Mouse (Mus musculus) MEL (cell line): Measurements from ENCODE around the gene Sgpp1. TPM values are rescaled to one million over a fixed set of nuclear protein-coding genes. Genes with fewer than 3 reads are reported as not detected.
A peak's percentile ranks its signal among the peaks of the same experiment; 100 is the strongest.

Experiments
- DNase-seq: peaks from one replicate; pipeline ENCODE4 v3.0.0; 2011; ENCODE audit warnings: low read depth, low spot score
- H3K27ac ChIP-seq: 2 replicates; pipeline ENCODE4 v1.5.1; 2012; ENCODE audit warnings: low read depth, mild to moderate bottlenecking, control low read depth, low read length, moderate library complexity; ENCODE audit not compliant: control insufficient read depth
- H3K27me3 ChIP-seq, 2 experiments: fragments of 150-350 bp in 1 of 2; sonication (generic) in 1 of 2; 2 replicates each; pipeline ENCODE4 v1.6.1; 2012; ENCODE audit warnings: low read length in 2 of 2, mild to moderate bottlenecking in 2 of 2, improper control_type of control experiment in 1 of 2, moderate library complexity in 1 of 2; ENCODE audit not compliant: insufficient read depth in 2 of 2, control insufficient read depth in 1 of 2
- H3K36me3 ChIP-seq, 2 experiments: 2 replicates each; pipeline ENCODE4 v1.6.1; 2012 to 2014; ENCODE audit warnings: low read length in 2 of 2, improper control_type of control experiment in 1 of 2, inconsistent platforms in 1 of 2, mild to moderate bottlenecking in 1 of 2; ENCODE audit not compliant: insufficient read depth in 2 of 2, control insufficient read depth in 1 of 2
- H3K4me1 ChIP-seq, 2 experiments: fragments of 150-350 bp in 1 of 2; sonication (generic) in 1 of 2; 2 replicates each; pipeline ENCODE4 v1.6.1; 2012; ENCODE audit warnings: low read length in 2 of 2, improper control_type of control experiment in 1 of 2, mild to moderate bottlenecking in 1 of 2; ENCODE audit not compliant: insufficient read depth in 2 of 2, control insufficient read depth in 1 of 2
- H3K4me3 ChIP-seq, 2 experiments: fragments of 150-350 bp in 1 of 2; sonication (generic) in 1 of 2; 2 replicates each; pipeline ENCODE4 v1.5.1; 2012; ENCODE audit warnings: low read depth in 2 of 2, low read length in 2 of 2, mild to moderate bottlenecking in 2 of 2, moderate library complexity in 2 of 2, control low read depth in 1 of 2, improper control_type of control experiment in 1 of 2; ENCODE audit not compliant: control insufficient read depth in 1 of 2, insufficient read depth in 1 of 2
- H3K79me2 ChIP-seq: 2 replicates; pipeline ENCODE4 v1.6.1; 2012; ENCODE audit warnings: mild to moderate bottlenecking, low read length, moderate library complexity; ENCODE audit not compliant: control insufficient read depth, poor library complexity, insufficient read depth
- H3K9ac ChIP-seq: 2 replicates; pipeline ENCODE4 v1.6.1; 2012; ENCODE audit warnings: low read depth, mild to moderate bottlenecking, control low read depth, low read length, moderate library complexity; ENCODE audit not compliant: control insufficient read depth, poor library complexity, severe bottlenecking
- H3K9me3 ChIP-seq: fragments of 150-350 bp; sonication (generic); replicated peaks from 2 replicates; pipeline ENCODE4 v1.6.1; 2012; ENCODE audit warnings: mild to moderate bottlenecking, low read length, improper control_type of control experiment, moderate library complexity; ENCODE audit not compliant: insufficient read depth
- CHD1 ChIP-seq: IDR thresholded peaks from 2 replicates; pipeline ENCODE4 v1.6.1; 2012; ENCODE audit warnings: low read depth, mild to moderate bottlenecking, inconsistent platforms, low read length, improper control_type of control experiment
- ELF1 ChIP-seq: IDR thresholded peaks from 2 replicates; pipeline ENCODE4 v1.6.1; 2014; ENCODE audit warnings: low read depth, mild to moderate bottlenecking, inconsistent platforms, low read length, improper control_type of control experiment, moderate library complexity
- EP300 ChIP-seq, 2 experiments: IDR thresholded peaks; 2 replicates each; pipeline ENCODE4 v1.6.1; 2011; ENCODE audit warnings: improper control_type of control experiment in 2 of 2, low read length in 2 of 2, low read depth in 1 of 2, mild to moderate bottlenecking in 1 of 2
- ETS1 ChIP-seq: IDR thresholded peaks from 2 replicates; pipeline ENCODE4 v1.6.1; 2012; ENCODE audit warnings: low read depth, mild to moderate bottlenecking, inconsistent platforms, low read length, improper control_type of control experiment, moderate library complexity
- GABPA ChIP-seq: IDR thresholded peaks from 2 replicates; pipeline ENCODE4 v1.6.1; 2012; ENCODE audit warnings: low read depth, mild to moderate bottlenecking, inconsistent platforms, low read length, improper control_type of control experiment, moderate library complexity
- HCFC1 ChIP-seq: IDR thresholded peaks from 2 replicates; pipeline ENCODE4 v1.6.1; 2012; ENCODE audit warnings: low read depth, mild to moderate bottlenecking, inconsistent platforms, low read length, improper control_type of control experiment, moderate library complexity
- JUND ChIP-seq: IDR thresholded peaks from 2 replicates; pipeline ENCODE4 v1.6.1; 2011; ENCODE audit warnings: low read depth, mild to moderate bottlenecking, improper control_type of control experiment, low read length
- MAX ChIP-seq: IDR thresholded peaks from 2 replicates; pipeline ENCODE4 v1.6.1; 2011; ENCODE audit warnings: low read length, improper control_type of control experiment
- MAZ ChIP-seq: IDR thresholded peaks from 2 replicates; pipeline ENCODE4 v1.6.1; 2012; ENCODE audit warnings: low read depth, mild to moderate bottlenecking, inconsistent platforms, low read length, improper control_type of control experiment
- MEF2A ChIP-seq: IDR thresholded peaks from 2 replicates; pipeline ENCODE4 v1.6.1; 2014; ENCODE audit warnings: low read depth, mild to moderate bottlenecking, inconsistent platforms, low read length, improper control_type of control experiment; ENCODE audit not compliant: poor library complexity, insufficient replicate concordance, severe bottlenecking; ENCODE audit errors: extremely low read depth
- MXI1 ChIP-seq: IDR thresholded peaks from 2 replicates; pipeline ENCODE4 v1.6.1; 2011; ENCODE audit warnings: mild to moderate bottlenecking, low read depth, low read length, improper control_type of control experiment
- MYB ChIP-seq: IDR thresholded peaks from 2 replicates; pipeline ENCODE4 v1.6.1; 2011; ENCODE audit warnings: mild to moderate bottlenecking, low read depth, low read length, improper control_type of control experiment
- NELFE ChIP-seq: IDR thresholded peaks from 2 replicates; pipeline ENCODE4 v1.6.1; 2011; ENCODE audit warnings: low read depth, low read length, improper control_type of control experiment
- POLR2A ChIP-seq, 2 experiments: IDR thresholded peaks; 2 replicates each; pipeline ENCODE4 v1.6.1; 2011 to 2012; ENCODE audit warnings: low read length in 2 of 2, mild to moderate bottlenecking in 2 of 2, control low read depth in 1 of 2, improper control_type of control experiment in 1 of 2, low read depth in 1 of 2, moderate library complexity in 1 of 2; ENCODE audit not compliant: control insufficient read depth in 1 of 2, insufficient read depth in 1 of 2, poor library complexity in 1 of 2
- POLR2AphosphoS5 ChIP-seq: IDR thresholded peaks from 2 replicates; pipeline ENCODE4 v1.6.1; 2012; ENCODE audit warnings: low read depth, borderline replicate concordance, mild to moderate bottlenecking, inconsistent platforms, low read length, moderate library complexity, mixed read lengths
- RCOR1 ChIP-seq: IDR thresholded peaks from 2 replicates; pipeline ENCODE4 v1.6.1; 2012; ENCODE audit warnings: low read depth, mild to moderate bottlenecking, inconsistent platforms, low read length, improper control_type of control experiment
- SIN3A ChIP-seq: IDR thresholded peaks from 2 replicates; pipeline ENCODE4 v1.6.1; 2012; ENCODE audit warnings: low read length, improper control_type of control experiment, inconsistent platforms
- TBP ChIP-seq: IDR thresholded peaks from 2 replicates; pipeline ENCODE4 v1.8.0; 2011; ENCODE audit warnings: low read depth, low read length, improper control_type of control experiment
- UBTF ChIP-seq: IDR thresholded peaks from 2 replicates; pipeline ENCODE4 v1.6.1; 2012; ENCODE audit warnings: low read depth, mild to moderate bottlenecking, inconsistent platforms, low read length, improper control_type of control experiment, moderate library complexity, borderline replicate concordance; ENCODE audit not compliant: insufficient read depth
- USF1 ChIP-seq: IDR thresholded peaks from 2 replicates; pipeline ENCODE4 v1.6.1; 2014; ENCODE audit warnings: low read depth, mild to moderate bottlenecking, inconsistent platforms, low read length, improper control_type of control experiment, moderate library complexity
- ZKSCAN1 ChIP-seq: IDR thresholded peaks from 2 replicates; pipeline ENCODE4 v1.6.1; 2012; ENCODE audit warnings: low read depth, mild to moderate bottlenecking, inconsistent platforms, low read length, improper control_type of control experiment, moderate library complexity
- ZMIZ1 ChIP-seq: IDR thresholded peaks from 2 replicates; pipeline ENCODE4 v1.6.1; 2012; ENCODE audit warnings: low read depth, mild to moderate bottlenecking, inconsistent platforms, low read length, improper control_type of control experiment, moderate library complexity
- ZNF384 ChIP-seq: IDR thresholded peaks from 2 replicates; pipeline ENCODE4 v1.6.1; 2012; ENCODE audit warnings: low read depth, mild to moderate bottlenecking, inconsistent platforms, low read length, improper control_type of control experiment
- polyA plus RNA-seq, 2 experiments: library from polyadenylated mRNA; stranded (reverse) in 1 of 2; unstranded in 1 of 2; fragments of >175 nt in 1 of 2; fragments of >200 nt in 1 of 2; gene quantifications; 2 replicates each; pipeline versions ENCODE4 v1.2.1 to v1.2.4; 2012; ENCODE audit warnings: low replicate concordance in 2 of 2, low read depth in 1 of 2; ENCODE audit not compliant: insufficient read length in 2 of 2, insufficient read depth in 1 of 2, missing spikeins in 1 of 2
- total RNA-seq: library from RNA; depleted of rRNA; stranded (reverse); fragments of 300-350 nt; gene quantifications from 2 replicates; pipeline ENCODE4 v1.2.3, GENCODE M21; 2012

The Sgpp1 gene
- total and polyA plus RNA-seq, 3 experiments, result 22.7 to 28.8 TPM; not detected in 1

GRCm38 (mm10) chr12:75752077-75752476 lies 16.5 kb upstream of the Sgpp1 start (continued):
- TF ChIP-seq RCOR1 (peak; percentile 55; the same call in 1 of the 2 replicates), JUND (no peak), NELFE (no peak), MAZ (no peak), POLR2A (IDR thresholded peaks at IDR 0.05; ENCODE audit: control insufficient read depth in 1 of 2, insufficient read depth in 1 of 2, low read depth in 1 of 2, low read length in 2 of 2, poor library complexity in 1 of 2) (no peak), HCFC1 (no peak), MAX (no peak), MEF2A (no peak)

GRCm38 (mm10) chr12:75748574-75748973 lies 13.0 kb upstream of the Sgpp1 start:
- Histone ChIP-seq H3K27ac (no peak overlapping the region), H3K4me1 (peaks cover 5 to 25% of the 10 kb centered on the region in 2 experiments), H3K27me3 (no peaks in the 10 kb centered on the region), H3K79me2 (no peaks in the 10 kb centered on the region), H3K9ac (no peak overlapping the region), H3K4me3 (no peak overlapping the region), H3K36me3 (peaks cover 0 to 22% of the 10 kb centered on the region in 2 experiments; a peak in 2 of 4 replicates), H3K9me3 (no peaks in the 10 kb centered on the region)
- no peak for DNase-seq
- no peak for TF ChIP-seq UBTF
- TF ChIP-seq ZKSCAN1, result no peak
- no peak for TF ChIP-seq NELFE
- no peak for TF ChIP-seq MXI1
- no peak for TF ChIP-seq ZNF384
- no peak for TF ChIP-seq POLR2AphosphoS5
- TF ChIP-seq POLR2A (IDR thresholded peaks at IDR 0.05; ENCODE audit: control insufficient read depth in 1 of 2, insufficient read depth in 1 of 2, low read depth in 1 of 2, low read length in 2 of 2, poor library complexity in 1 of 2), result no peak
- no peak for TF ChIP-seq ZMIZ1
- TF ChIP-seq JUND, result no peak
- no peak for TF ChIP-seq SIN3A
- no peak for TF ChIP-seq ELF1
- TF ChIP-seq ETS1, result no peak
- no peak for TF ChIP-seq MYB
- TF ChIP-seq TBP, result no peak
- no peak for TF ChIP-seq CHD1
- TF ChIP-seq USF1, result no peak
- no peak for TF ChIP-seq GABPA
- no peak for TF ChIP-seq EP300 (IDR thresholded peaks at IDR 0.05; ENCODE audit: low read depth in 1 of 2, low read length in 2 of 2)
- TF ChIP-seq, all 39 proteins: peak for 0
